Mouse (Mus musculus) liver, adult 2 months (tissue): ENCODE data around the gene Cdh22.

Source experiments
- CTCF ChIP-seq: fragments of 200-500 bp; IDR thresholded peaks from 2 replicates; pipeline ENCODE4 v1.5.1; 2011; ENCODE audit warnings: low read depth, low read length, control low read depth
- POLR2A ChIP-seq: fragments of 200-500 bp; IDR thresholded peaks from 2 replicates; pipeline ENCODE4 v1.6.1; 2011; ENCODE audit warnings: low read length, control low read depth; ENCODE audit not compliant: insufficient read depth; ENCODE audit errors: extremely low read depth

DNA sequence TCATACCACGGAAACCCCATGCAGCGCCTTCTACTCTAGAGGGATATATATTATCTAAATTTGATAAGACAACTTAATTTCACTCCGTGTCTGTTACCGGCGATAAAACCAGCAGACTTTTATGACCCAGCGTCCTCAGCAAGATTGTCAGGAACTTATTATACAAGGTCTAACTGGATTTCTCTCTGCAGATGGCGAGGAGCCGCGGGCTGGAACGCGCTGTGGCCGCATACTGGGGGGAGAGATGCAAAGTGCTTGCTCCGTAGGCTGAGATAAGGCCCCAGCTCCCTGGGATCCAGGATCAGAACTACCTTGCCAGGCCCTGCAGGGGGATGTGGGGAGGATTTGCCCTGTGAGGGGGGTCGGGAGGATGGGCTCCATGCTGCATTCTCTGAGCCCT, 145.2 kb downstream of the Cdh22 start:
- TF ChIP-seq CTCF, result no peak
- no peak for TF ChIP-seq POLR2A
